Mouse (Mus musculus) CH12.LX (cell line): ENCODE measurements at regions not wholly inside any gene's neighbourhood (a gene's known extent, or its start where the extent isn't known, plus 50 kb on each side); places are given as distances from the start of the nearest gene placed in this dataset.

Experiments
- EP300 ChIP-seq: IDR thresholded peaks from 2 replicates; pipeline ENCODE4 v1.6.1; 2011; ENCODE audit warnings: low read length, improper control_type of control experiment
- KAT2A ChIP-seq: IDR thresholded peaks from 2 replicates; pipeline ENCODE4 v1.6.1; 2012; ENCODE audit warnings: low read length, improper control_type of control experiment, inconsistent platforms; ENCODE audit not compliant: insufficient replicate concordance
- MYC ChIP-seq: IDR thresholded peaks from 2 replicates; pipeline ENCODE4 v1.6.1; 2011; ENCODE audit warnings: low read depth, mild to moderate bottlenecking, improper control_type of control experiment, low read length
- SMC3 ChIP-seq: IDR thresholded peaks from 2 replicates; pipeline ENCODE4 v1.6.1; 2011; ENCODE audit warnings: low read depth, low read length, improper control_type of control experiment
- TCF12 ChIP-seq: IDR thresholded peaks from 2 replicates; pipeline ENCODE4 v1.6.1; 2014; ENCODE audit warnings: low read depth, mild to moderate bottlenecking, inconsistent platforms, low read length, improper control_type of control experiment

- TF ChIP-seq EP300 = no peak
- no peak for TF ChIP-seq KAT2A
- no peak for TF ChIP-seq MYC
- TF ChIP-seq TCF12 = no peak
- no peak for TF ChIP-seq SMC3
Observed at GRCm38 (mm10) chr12:33717601-33718260, 210.5 kb upstream of the Ferd3l start.
